Mouse (Mus musculus) thymus, postnatal 25 days (tissue): ENCODE results near the gene Man1c1.
A peak's percentile ranks its signal among the peaks of the same experiment; 100 is the strongest.

ENCODE experiments used
- DNase-seq: peaks from one replicate; pipeline ENCODE4 v3.0.0; 2022

Gene Man1c1

DNA sequence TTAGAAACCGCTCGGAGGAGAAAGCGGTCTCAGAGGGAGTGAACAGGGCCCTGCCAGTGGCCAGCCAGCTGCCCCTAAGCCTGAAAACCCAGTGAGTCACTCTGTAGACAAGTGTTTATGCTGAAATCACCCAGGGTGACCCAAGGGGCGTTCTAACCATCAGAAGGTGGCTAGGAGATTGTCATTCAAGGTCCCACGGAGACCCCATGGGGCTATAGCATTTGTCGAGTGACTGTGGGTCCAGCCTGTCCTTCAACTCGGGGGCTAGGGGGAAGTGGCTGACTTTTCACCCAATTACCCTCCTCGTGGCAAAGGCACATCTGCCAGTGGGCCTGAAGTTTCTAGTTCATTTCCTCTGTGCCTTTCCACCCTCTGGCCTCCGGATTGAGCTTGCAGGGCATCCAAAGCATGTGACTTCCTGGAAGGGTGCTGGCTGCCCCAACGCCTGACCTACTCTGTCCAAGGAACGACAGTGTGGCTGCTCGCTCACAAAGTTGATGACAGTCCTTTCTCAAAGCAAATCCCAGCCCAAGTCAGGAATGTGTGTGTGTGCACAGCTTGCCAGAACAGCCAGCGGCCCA, 71.9 kb downstream of the Man1c1 start:
- DNase-seq, result no peak

DNA sequence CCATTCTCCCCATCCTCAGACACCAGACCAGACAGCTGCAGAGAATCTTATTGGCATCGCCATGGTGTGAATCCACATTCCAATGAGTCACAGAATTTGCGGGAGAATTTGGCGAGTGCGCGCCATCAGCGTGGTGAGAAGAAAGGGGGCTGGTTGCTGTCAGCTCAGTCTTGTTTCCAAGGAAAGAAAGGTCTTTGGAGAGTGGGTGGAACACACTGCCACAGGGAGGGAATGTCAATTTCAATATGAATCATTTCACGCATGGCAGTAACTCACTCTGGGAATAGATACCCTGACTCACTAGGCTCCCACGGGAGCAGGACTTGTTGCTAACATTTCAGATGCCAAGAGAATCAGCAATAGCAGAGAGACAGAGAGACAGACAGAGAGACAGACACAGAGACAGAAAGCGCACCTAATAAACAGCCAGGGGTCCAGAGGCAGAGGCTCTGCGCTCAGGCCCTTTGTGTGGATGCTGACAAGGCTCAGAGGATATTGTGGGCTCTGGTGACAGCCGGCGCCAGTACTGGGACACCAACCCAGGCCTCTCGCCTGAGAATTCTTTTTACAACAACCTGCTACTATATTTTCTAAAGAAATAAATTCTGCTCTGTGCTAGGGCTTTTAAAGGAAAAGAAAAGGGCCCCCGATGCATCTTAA, 72.5 kb downstream of the Man1c1 start:
- DNase-seq, result no peak

DNA sequence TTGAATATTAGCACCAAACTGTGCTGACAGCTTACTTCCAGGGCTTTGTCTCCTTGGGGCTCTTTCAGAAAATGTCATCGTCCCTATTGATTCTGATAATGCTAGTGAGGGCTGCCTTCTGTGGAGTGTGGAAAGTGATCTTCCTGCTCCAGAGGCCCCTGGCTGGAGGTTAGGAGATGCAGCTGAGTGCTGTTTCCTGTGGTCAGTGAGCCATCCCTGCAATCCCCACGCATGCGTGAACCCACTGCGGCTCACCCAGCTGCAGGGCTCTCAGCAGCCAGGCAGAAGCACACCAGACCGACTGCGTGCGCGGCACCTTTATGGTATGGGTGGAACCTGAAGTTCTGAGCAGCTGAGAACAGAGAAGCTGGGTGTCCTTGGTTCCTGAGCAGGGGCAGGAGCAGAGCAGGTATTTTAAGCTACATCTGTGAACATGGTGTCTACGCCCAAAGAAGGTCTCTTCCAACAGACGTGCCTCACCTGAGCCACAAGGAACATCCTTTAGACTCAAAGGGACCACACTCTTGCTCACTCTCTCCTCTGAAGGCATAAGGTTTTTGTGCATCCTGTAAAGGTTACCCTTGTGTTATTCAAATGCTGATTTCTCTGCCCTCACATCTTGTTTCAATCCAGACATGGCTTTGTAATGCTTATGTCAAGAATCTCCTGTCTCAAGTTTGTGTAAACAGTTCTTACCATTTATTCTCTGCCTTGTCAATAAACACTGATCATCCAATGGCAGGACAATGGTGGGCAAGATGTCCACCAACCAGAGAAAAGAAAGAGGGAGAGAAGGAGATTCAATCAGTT, 75.3 kb downstream of the Man1c1 start:
- no peak for DNase-seq

DNA sequence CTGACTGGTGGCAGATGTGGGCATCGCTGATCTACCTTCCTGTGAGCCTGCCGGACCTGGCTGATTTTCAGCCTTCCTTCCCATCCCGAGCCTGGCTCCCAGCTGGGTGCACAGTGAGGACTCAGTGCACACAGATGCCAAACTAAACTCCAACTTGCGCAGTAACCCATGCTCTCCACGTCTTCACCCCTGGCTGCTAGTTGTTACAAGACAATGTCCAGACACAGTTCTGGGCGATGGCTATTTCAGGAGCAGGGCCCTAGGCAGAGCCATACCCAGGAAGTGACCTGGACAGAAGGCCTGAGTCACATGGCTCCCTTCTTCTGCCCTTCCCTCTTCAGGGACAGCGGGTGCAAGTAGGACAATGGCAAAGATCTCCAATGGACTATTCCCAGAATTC, 76.0 kb downstream of the Man1c1 start:
- no peak for DNase-seq

DNA sequence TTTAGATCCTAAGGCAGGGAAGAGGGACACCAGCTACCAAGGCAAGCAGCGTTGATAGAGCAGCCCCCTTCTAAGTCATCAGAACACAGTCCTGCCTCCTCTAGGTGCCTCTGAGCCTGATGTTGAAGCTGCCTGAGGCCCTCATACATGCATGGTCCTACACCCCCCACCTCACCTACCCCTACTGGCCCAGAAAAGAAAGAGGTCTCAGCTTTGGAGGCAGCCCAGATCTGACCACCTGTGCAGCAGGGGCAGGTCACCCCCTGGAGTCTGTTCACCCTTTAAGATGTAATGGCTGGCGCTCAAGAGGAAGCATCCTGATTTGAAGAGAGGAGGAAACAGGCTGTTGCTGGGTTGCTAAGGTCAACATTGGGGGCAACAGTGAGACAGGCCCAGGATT, 77.2 kb downstream of the Man1c1 start:
- DNase-seq, result no peak

DNA sequence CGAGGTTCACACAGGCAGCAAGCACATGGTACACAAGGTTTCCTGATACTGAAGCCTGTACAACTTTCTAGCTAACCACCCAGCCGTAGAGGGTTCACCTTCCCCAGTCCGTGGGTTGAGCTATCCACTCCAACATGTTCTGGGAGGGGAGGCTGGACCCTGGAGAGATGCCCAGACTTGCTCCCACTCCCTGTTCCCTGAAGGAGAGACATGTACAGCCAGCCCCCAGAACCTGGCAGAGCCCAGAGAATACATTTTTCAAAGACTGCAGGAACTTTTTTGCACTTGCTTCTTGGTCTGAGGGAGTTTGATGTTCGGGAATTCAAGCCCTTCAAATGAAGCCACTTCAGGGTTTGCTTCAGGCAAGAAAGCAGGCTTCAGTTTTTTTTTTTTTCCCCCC, 77.7 kb downstream of the Man1c1 start:
- no peak for DNase-seq

DNA sequence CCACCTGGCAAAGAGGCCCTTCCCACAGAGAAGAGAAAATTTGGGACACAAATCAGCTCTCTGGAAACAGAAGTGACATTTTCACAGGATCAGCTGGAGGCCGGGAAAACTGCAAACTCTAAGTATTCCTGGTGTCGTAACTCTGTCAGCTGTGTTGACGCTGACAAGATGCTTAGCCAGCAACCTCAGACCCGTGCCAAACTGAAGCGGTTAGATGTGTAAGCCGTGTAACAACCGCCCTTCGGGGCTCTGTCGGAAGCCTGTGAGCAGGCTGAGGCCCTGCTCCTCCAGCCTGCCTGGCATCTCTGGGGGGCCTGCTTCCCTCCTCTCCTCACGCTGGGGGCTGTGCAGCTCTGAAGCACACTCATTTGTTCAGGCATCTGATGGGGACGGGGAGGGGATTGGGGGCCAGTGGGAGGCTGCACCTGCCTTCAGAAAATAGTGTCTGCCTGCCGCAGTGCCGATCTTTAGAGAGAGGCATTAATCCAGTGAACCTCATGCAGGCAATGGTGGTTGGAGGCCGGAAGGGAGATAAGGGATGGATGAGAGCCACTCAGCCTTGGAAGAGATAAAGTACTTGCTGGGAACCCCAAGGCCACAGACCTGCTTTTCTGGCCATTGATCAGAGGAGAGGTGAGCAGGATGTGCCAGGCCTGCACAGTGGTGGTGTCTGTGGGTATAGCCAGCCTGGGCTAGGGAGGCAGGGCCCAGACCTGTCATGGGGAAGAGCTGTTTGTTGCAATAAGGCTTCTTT, 79.8 kb downstream of the Man1c1 start:
- no peak for DNase-seq

DNA sequence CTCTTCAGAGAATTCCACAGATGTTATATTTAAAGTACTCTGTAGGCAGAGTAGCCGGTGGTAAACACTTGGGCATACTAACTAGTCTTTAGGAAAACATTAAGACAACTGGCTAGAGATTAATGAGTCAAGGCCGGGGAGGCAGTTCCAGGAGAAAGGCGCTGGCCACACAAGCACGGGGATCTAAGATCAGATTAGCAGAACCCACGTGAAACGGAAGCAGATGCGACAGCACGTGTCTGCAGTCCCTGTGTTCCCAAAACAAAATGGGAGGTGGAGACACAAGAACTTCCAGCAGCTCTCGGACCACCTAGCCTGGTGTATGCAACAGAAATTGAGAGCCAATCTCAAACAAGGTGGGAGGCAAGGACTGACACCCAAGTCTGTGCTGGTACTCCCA, 82.4 kb downstream of the Man1c1 start:
- no peak for DNase-seq

DNA sequence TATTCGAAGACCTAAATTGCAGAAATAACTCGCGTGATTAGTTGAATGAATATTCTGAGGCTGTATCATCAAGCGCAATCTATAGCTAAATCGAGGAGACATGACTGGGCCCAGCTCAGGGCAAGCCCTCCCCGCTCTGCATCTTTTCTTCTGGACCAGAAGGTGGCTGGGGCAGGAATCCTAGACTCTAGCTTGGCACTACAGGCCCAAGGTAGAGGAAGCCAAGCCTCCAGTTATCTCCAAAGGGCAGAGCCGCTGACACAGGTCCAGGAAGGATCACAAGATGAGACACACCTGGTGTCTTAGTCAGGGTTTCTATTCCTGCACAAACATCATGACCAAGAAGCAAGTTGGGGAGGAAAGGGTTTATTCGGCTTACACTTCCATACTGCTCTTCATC, 83.8 kb downstream of the Man1c1 start:
- no peak for DNase-seq

DNA sequence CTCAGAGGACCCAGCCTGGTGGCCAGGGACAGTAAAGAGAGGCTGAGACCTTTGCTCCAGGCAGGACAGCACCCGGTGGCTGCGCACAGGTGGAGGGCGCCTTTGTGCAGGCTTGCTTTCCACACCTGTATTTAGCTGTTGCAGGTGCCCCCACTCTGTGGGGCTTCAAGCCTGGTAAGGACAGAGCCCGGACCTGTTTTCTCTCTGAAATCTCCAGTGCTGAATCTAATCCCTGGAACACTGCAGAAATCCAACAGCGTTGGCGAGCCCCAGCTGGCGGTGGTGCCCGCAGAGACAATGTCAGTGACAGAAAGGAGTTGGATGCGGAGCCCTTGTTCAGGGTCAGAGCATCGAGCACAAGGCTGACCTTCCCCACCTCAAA, 84.6 kb downstream of the Man1c1 start:
- DNase-seq, result no peak

DNA sequence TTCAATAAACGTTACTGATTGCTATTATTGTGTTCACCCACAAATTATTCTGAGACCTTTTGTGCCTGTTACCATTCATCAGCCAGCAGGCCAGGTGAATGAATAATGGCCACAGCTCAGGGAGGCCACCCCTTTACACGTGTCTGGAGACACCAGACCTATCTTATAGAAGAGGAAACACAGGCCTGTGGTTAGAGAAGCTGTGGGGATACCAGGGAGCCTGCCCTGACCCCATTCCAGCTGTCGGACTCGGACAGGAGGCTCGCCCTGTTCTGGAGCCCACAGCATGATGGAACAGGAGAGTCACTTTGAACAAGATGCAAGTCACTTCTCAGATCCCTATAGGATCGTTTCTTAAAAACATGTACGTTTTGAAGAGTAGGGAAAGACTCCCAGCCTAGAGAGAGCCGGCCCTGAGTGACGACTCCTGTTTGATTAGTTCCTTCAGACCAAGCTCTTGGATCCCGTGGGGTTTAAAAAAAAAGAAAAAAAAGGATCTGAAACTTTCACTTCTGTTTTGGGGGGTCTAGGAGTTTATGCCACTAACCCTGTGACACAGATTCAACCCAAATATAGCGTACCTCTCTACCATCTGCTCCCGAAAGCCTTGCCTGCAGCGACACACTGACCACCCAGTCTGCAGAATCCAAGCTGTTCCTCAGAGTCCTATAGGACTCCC, 85.1 kb downstream of the Man1c1 start:
- DNase-seq, result no peak

DNA sequence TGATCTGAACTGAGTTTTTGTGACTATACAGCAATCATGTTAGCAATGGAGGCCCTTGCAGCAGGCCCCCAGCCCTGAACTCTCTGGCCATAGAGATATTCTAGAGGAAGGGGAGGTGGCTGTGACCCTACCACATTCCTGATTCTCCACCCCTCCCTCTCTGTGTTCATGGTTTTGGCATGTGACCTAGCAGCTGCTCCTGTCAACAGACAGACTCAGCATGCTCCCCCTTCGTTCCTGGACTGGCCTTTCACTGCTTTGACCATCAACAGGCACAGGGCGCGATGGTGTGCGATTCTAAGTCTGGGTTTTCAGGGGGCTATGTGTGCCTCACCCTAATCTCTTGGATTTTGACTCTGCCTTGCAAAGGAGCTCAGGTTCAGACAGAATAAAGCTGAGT, 86.3 kb downstream of the Man1c1 start:
- no peak for DNase-seq

DNA sequence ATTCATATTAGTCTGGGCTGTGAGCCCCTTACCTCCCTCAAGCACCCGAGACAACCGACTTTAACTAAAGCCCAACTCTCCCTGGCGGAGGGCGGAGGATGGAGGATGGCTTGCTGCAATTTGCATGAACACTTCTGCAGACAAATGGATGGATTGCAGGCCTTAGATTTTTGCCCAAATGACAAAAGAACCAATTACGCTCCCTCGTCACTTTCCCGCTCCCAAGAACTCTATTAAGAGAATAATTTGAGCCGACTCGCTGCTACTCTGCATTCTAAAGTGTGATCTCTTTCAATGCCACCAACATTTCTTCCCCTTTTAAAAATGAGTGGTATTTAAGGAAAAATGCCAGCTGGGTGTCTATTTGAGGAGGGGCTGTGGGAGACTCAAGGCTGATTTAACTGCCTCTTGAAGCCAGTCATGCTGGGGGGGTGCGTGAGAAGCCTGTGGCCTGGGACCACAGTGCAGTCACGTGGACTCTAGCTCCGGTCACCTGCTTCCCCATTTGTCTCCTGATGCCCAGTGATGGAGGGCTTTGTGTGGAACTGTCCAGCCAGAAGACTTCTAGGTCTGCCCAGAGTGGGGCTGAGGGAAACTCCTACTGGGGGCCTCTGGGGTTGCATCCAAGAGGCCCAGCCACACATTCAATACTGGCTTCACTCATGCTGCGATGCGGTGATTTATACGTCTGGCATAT, 88.0 kb downstream of the Man1c1 start:
- DNase-seq, result no peak

DNA sequence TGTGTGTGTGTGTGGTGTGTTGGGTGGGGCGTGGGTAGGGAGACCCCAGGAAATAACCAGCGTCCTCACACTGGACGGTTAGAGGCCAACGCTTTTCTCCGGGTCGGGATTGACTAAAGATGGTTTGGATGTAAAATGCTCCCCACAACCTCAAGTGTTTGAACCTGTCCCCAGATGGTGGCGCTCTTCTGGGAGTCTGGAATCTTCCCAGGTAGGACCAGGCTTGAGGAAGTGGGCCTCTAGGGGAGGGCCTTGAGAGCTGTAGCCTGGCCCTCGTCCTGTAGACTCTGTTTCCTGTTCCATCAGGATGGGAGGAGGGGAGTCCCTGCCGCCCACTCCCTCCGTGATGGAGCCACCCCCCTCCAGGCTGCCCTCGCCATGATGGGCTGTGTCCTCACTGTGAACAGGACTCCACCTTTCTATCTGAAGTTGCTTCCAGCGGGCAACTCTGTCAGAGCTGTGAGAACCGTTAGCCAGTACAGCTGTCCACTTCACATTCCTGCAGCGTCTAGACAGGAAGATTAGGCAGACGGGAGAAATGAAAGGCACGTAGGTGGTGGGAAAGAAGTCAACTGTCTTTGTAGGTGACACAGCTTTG, 91.9 kb downstream of the Man1c1 start:
- no peak for DNase-seq

DNA sequence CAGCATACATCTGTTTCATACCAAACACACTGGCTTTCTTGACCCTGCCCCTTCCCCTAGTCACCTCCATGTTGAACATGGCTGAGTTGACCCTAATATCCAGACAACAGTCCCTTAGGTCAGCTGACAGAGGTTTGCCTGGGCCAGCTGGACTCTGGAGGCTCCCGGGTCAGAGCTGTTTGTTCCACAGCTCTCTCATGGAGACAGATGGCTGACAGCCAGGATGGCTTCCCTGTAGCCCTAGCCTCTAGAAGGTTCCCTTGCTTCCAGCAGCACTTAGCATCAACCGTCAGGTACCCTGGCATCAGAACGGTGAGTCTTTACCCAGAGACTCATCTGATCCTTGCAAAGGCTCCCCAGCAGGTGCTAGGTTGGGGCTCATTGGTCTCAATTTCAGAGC, 93.5 kb downstream of the Man1c1 start:
- no peak for DNase-seq

DNA sequence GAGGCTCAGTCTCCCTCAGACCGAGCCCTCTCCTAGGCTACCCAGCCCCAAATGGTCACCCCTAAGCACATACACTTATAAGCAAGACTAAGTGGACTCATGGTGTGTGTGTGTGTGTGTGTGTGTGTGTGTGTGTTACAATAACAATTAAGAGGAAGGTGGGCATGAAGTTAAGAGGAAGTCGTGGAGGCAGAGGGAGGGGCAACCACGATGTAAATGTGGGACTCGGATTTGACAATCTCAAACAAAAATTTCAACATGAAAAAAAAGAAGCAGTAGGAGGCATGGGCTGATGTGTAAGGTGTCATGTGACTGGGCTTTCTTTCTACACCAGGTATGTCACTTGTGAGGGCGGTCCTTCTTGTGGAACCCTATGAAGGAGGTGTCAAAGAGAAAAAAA, 96.4 kb downstream of the Man1c1 start:
- DNase-seq, result no peak

DNA sequence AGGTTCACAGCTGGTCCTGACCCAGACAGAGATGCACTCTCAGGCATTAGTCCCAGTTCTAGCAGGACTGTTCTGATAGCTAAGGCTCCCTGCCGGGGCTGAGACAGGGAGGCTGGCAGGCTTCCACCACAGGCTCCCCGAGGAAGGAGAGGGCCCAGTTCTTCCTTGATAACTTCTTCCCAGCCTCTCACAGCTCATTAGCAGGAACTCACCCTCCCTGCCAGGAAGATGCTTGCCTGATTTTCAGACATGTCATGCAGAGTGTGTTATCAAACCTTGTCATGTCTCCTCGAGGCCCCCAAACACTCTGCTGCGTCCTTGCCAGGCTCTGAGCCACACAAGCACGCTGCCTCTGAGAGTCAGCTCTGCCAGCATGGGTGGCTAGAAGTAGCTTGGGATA, 98.0 kb downstream of the Man1c1 start:
- DNase-seq, result no peak

DNA sequence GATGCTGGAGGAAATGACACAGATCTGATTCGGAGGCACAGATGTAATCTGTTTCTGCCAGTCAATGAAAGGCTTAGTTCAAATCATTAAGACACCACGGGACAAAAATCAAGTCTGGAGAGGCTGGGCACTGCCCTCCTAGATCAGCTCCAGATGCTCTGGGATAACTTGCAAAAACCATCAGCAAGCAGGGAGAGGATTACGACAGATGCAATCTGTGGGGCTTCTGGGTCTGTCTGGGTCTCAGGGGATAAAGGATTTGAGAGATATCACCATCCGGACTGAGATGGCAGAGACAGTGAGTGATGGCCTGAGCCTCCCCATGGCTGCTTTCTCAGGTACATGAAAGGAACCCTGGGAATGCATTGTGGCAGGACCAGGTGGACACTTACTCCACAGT, 99.6 kb downstream of the Man1c1 start:
- DNase-seq, result no peak

DNA sequence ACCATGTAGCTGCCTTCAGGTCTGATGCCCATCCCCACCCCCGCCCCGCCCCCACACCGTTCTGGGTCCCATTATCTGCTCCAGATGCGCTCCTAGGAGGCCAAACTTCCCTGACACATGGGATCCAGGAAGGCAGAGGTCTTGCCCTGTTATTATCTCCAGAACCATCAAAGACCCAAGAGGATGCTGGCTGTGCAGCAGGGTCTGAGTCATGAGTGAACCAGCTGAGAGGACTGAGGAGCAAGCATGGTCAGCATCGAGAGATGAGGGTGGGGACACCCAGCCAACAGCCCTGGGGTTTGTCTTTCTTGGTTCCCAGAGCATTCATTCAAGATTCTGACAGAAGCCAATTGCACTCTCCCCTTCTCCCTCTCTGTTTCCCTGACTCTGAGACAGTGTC, 100.5 kb downstream of the Man1c1 start:
- DNase-seq, result no peak

DNA sequence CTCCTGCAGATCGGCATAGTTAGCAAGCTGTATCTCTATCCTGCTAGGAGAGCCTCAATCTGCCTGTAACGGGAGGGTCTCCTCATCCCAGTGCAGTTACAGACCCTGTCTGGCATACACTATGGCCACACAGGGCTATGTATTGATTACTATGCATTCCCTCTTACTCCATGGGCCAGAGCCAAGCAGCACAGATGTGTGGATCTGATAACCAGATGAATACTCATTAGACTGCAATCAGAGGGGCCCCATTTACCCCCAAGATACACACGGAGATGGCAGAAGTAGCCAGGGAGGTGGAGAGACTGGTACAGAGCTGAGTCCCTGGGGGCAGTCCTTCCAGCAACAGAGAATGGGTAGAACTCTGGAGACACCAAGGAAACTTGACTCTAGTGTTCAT, 101.5 kb downstream of the Man1c1 start:
- no peak for DNase-seq

DNA sequence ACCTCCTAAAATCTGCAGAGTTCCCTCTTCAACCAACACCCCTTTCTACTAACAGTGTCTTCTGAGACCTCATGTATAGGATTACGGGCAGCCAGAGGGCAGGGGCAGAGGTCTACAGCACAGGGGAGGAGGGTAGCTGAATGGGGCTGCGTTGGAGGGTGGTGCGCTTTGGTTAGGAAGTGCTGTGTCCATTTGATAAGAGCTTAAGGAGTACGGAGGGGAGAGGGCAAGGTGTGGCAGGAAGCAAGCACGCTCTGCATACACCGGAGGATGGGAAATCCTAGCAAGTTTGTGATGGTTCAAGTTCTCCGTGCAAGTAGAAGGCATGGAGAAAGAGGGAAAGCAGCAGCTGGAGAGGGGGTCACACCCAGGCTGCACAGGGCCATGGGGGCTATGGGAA, 102.1 kb downstream of the Man1c1 start:
- DNase-seq, result no peak

DNA sequence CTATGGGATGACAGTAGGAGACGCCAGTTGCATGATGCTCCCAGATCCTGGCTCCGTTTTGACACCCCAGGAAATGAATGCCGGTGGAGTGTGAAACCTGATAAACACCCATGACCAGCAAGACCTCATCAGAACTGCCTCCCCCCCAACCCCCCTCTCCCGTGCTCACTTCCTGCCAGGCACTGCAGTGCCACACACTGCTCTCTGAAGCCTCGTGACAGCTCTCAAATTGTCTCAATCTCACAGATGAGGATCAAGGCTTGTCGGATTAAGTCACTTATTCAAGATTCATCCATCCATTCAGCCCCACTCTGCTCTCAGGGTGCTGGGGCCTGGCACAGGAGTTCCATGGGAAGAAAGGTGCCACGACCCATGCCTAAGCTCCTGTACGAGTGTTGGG, 102.7 kb downstream of the Man1c1 start:
- peak; percentile 15 for DNase-seq
